Mouse (Mus musculus) liver, postnatal 0 days (tissue): Measurements from ENCODE around the gene Olfr718-ps1. TPM values are rescaled to one million over a fixed set of nuclear protein-coding genes. Genes with fewer than 3 reads are reported as not detected.

Experiments
- ATAC-seq: fragments of 200-750 bp; cut with Nextera tagmentation; 2 replicates; pipeline ENCODE4 v1.8.0; 2017; ENCODE audit warnings: mild to moderate bottlenecking, moderate library complexity
- DNase-seq: peaks from one replicate; pipeline ENCODE4 v3.0.0-alpha.2; 2016
- H3K27ac ChIP-seq: fragments of 300-500 bp; sonication (generic); 2 replicates; pipeline ENCODE4 v1.5.1; 2014; ENCODE audit warnings: antibody characterized with exemption, moderate library complexity, mild to moderate bottlenecking, low read depth
- H3K27me3 ChIP-seq: fragments of 300-500 bp; sonication (generic); 2 replicates; pipeline ENCODE4 v1.6.1; 2014; ENCODE audit warnings: low read length, control low read depth, mixed read lengths; ENCODE audit not compliant: insufficient read depth
- H3K36me3 ChIP-seq: fragments of 300-500 bp; sonication (generic); replicated peaks from 2 replicates; pipeline ENCODE4 v1.6.1; 2014; ENCODE audit warnings: mild to moderate bottlenecking, control low read depth, low read length, moderate library complexity, mixed read lengths; ENCODE audit not compliant: insufficient read depth
- H3K4me1 ChIP-seq: fragments of 300-500 bp; sonication (generic); 2 replicates; pipeline ENCODE4 v1.6.1; 2014; ENCODE audit warnings: antibody characterized with exemption, mild to moderate bottlenecking, control low read depth; ENCODE audit not compliant: insufficient read depth
- H3K4me2 ChIP-seq: fragments of 300-500 bp; sonication (generic); 2 replicates; pipeline ENCODE4 v1.6.1; 2014; ENCODE audit warnings: low read depth, mild to moderate bottlenecking, low read length, moderate library complexity, mixed read lengths
- H3K4me3 ChIP-seq: fragments of 300-500 bp; sonication (generic); 2 replicates; pipeline ENCODE4 v1.5.1; 2014; ENCODE audit warnings: low read depth, low read length
- H3K9ac ChIP-seq: fragments of 300-500 bp; sonication (generic); replicated peaks from 2 replicates; pipeline ENCODE4 v1.6.1; 2014; ENCODE audit warnings: mild to moderate bottlenecking, moderate library complexity
- H3K9me3 ChIP-seq: fragments of 300-500 bp; sonication (generic); 2 replicates; pipeline ENCODE4 v1.6.1; 2016; ENCODE audit warnings: mild to moderate bottlenecking, control low read depth, low read length, mixed read lengths
- CTCF ChIP-seq: sonication (generic); IDR thresholded peaks from 2 replicates; pipeline ENCODE4 v1.5.1; 2016; ENCODE audit warnings: antibody characterized with exemption, low read depth
- EP300 ChIP-seq: IDR thresholded peaks from 2 replicates; pipeline ENCODE4 v1.6.1; 2016; ENCODE audit warnings: antibody characterized with exemption, low read depth, mild to moderate bottlenecking
- WGBS: fragments of 180-500 bp; shearing (Covaris S2); extraction: QIAGEN DNeasy Blood & Tissue Kit; methylation state at CpG from one replicate; pipeline ENCODE4 v1.1.7; 2014; ENCODE audit not compliant: insufficient replicate concordance; 5-methylcytosine and 5-hydroxymethylcytosine counted together
- microRNA-seq: library from miRNA; unstranded; fragments of <30 nt; microRNA quantifications from one replicate; pipeline ENCODE4, GENCODE M21; 2016
- polyA plus RNA-seq: library from polyadenylated mRNA; unstranded; fragments of >200 nt; fragmentation: Nextera tagmentation; extraction: Ambion mirVana; gene quantifications from 2 replicates; pipeline ENCODE4 v1.2.1, GENCODE M21; 2015

The Olfr718-ps1 gene
- polyA plus RNA-seq, 1 experiment from 2014 or later, result 0.11 TPM

GRCm38 (mm10) chr5:143101626-143102025, 45.8 kb downstream of the Olfr718-ps1 start:
- Histone ChIP-seq H3K4me3 (no peak overlapping the region), H3K9ac (no peak overlapping the region), H3K27me3 (no peaks in the 10 kb centered on the region), H3K27ac (no peak overlapping the region), H3K36me3 (peaks cover 5% of the 10 kb centered on the region; the same call in 1 of the 2 replicates), H3K4me1 (peaks cover 8% of the 10 kb centered on the region), H3K4me2 (no peak overlapping the region), H3K9me3 (no peaks in the 10 kb centered on the region)
- ATAC-seq (no peak), DNase-seq (no peak)
- TF ChIP-seq CTCF (no peak), EP300 (no peak)
- WGBS, result 80% methylated on average over 1 of the region's 1 CpGs

GRCm38 (mm10) chr5:143095256-143095655, 52.1 kb downstream of the Olfr718-ps1 start:
- no peak for ATAC-seq

DNA sequence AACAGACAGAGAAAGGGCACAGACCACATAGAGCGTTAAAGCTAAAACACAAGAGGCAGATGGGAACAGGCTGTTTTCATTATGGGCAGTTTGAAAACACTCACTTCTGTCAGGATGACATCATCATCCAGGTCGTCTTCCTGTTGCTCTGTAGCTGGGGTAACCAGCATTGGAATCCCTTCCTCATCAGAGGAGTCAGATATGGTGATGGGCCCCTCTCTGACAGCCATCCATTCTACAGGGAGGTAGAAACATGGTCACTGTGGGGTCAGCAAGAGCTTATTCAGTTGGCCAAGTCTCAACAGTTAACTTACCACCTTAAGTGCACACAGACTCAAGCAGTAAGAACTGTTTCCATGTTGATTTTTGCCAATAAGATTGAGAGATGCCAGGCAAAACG, 54.5 kb downstream of the Olfr718-ps1 start:
- Histone ChIP-seq H3K4me1 (no peaks in the 10 kb centered on the region), H3K27ac (no peak overlapping the region), H3K9me3 (no peaks in the 10 kb centered on the region), H3K9ac (no peak overlapping the region), H3K4me2 (no peak overlapping the region), H3K27me3 (no peaks in the 10 kb centered on the region), H3K4me3 (no peak overlapping the region), H3K36me3 (peaks cover 35% of the 10 kb centered on the region)
- DNase-seq (no peak), ATAC-seq (no peak)
- TF ChIP-seq EP300 (no peak), CTCF (no peak)
- WGBS, result 74% methylated on average over 3 of the region's 3 CpGs

More at GRCm38 (mm10) chr5:143095256-143095655, 52.1 kb downstream of the Olfr718-ps1 start:
- H3K9me3 ChIP-seq, result no peaks in the 10 kb centered on the region
- no peak overlapping the region for H3K27ac ChIP-seq
- no peak for DNase-seq
- 90% methylated on average over 7 of the region's 7 CpGs for WGBS
- H3K36me3 ChIP-seq, result peaks cover 19% of the 10 kb centered on the region
- H3K4me3 ChIP-seq, result no peak overlapping the region
- H3K4me1 ChIP-seq, result peaks cover 5% of the 10 kb centered on the region
- H3K9ac ChIP-seq, result no peak overlapping the region
- H3K4me2 ChIP-seq, result no peak overlapping the region
- TF ChIP-seq CTCF (no peak), EP300 (no peak)
- no peaks in the 10 kb centered on the region for H3K27me3 ChIP-seq

DNA sequence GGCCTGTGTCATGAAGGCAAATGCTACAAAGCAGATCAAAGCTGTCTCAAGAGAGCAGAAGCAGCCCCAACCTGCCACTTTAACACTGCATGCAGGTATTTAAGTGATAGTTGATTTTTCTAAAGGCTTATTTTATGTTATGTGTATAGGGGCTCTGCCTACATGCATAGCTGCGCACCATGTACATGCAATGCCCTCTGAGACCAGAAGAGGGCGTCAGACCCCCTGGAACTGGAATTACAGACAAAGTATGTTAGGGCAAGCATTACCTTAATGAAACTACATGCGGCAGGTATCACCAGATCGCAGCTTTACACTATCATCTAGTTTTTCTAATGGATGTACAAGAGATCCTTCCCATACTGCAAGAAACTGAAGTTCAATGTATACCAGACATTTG, 62.5 kb downstream of the Olfr718-ps1 start:
- 66% methylated on average over 4 of the region's 4 CpGs for WGBS
- Histone ChIP-seq H3K9ac (no peak overlapping the region), H3K4me1 (no peaks in the 10 kb centered on the region), H3K4me3 (no peak overlapping the region), H3K27me3 (no peaks in the 10 kb centered on the region), H3K9me3 (no peaks in the 10 kb centered on the region), H3K36me3 (peaks cover 75% of the 10 kb centered on the region), H3K4me2 (no peak overlapping the region), H3K27ac (no peak overlapping the region)
- DNase-seq (peak; percentile 61), ATAC-seq (no peak)
- TF ChIP-seq CTCF (peak; percentile 76), EP300 (no peak)

Small RNAs within 50 kb of the gene (microRNA-seq; reads per million reads assigned to microRNA genes)
- gene Gm44405, result not detected

Other genes with a start within 250 kb of the Olfr718-ps1 start
- gene Actb, start 240.8 kb downstream of the Olfr718-ps1 start, polyA plus RNA-seq, result 6,710 and 7,738 TPM in 2 replicates
- gene Fscn1, start 187.2 kb downstream of the Olfr718-ps1 start, polyA plus RNA-seq, result 6.9 and 7.3 TPM in 2 replicates
- gene Rnf216, start 34.6 kb downstream of the Olfr718-ps1 start, polyA plus RNA-seq, result 8.4 and 10.5 TPM in 2 replicates
- 1.5 and 1.6 TPM in 2 replicates for gene Rbak, start 33.2 kb upstream of the Olfr718-ps1 start, polyA plus RNA-seq
- not detected in 2 replicates for gene Spdye4b, start 33.4 kb upstream of the Olfr718-ps1 start, polyA plus RNA-seq
- gene Spdye4a, start 79.3 kb upstream of the Olfr718-ps1 start, polyA plus RNA-seq, result not detected in 2 replicates
- 1.4 and 1.5 TPM in 2 replicates for gene Zfp12, start 87.6 kb upstream of the Olfr718-ps1 start, polyA plus RNA-seq
- 0.39 and 0.41 TPM in 2 replicates for gene Zfp316, start 122.4 kb upstream of the Olfr718-ps1 start, polyA plus RNA-seq
- gene Zfp853, start 146.0 kb upstream of the Olfr718-ps1 start, polyA plus RNA-seq, result not detected in 2 replicates
- 12.5 and 12.8 TPM in 2 replicates for gene E130309D02Rik, start 167.8 kb upstream of the Olfr718-ps1 start, polyA plus RNA-seq
- gene Zdhhc4, start 181.7 kb upstream of the Olfr718-ps1 start, polyA plus RNA-seq, result 32.8 and 34.6 TPM in 2 replicates
- not detected in 2 replicates for gene Grid2ip, start 209.8 kb upstream of the Olfr718-ps1 start, polyA plus RNA-seq